Mouse (Mus musculus): ENCODE measurements around the gene Klhl4. TPM values are rescaled to one million over a fixed set of nuclear protein-coding genes. Genes with fewer than 3 reads are reported as not detected.

Klhl4 gene
- 0.35 TPM for total RNA-seq (2023)

GRCm38 (mm10) chrX:114473782-114474731, at the start of gene Klhl4:
Klhl4 (plus strand) TSS chrX:114474333.

